In the genomic region with DNA sequence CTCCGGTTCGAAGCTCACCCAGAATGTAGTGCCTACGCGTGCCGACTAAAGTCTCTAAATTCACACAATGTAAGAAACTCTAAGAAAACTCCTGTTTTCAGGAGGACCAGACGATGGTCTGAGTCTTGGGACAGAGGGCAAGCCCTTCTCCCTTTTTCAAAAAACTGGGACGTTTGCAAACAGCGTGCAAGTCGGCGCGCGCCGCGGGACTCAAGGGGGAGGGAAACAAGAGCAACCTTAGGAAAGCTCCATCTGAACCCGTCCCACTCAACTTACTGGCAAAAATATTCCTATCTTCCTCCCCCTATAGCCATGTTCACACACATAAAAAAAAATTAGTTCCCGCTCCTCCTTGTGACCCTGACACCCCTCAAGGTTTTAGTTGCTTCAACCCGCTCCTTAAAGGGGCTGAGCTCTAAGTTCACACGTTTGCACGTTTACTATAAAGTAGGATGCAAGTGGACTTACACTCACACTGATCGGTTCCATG, we compare ENCODE assay signal across 8 mouse cellular contexts. TPM values are rescaled to one million over a fixed set of nuclear protein-coding genes. Genes with fewer than 3 reads are reported as not detected.
DNase-seq lines count a peak whose midpoint lies in the region; ATAC-seq and TF ChIP-seq lines count a peak whose summit lies in the region.

No protein-coding gene starts in this region.

- H3K9me3 ChIP-seq in limb, embryonic 12.5 days = no peaks in the 10 kb centered on the region
- H3K9me3 ChIP-seq in neural tube, embryonic 13.5 days = no peaks in the 10 kb centered on the region

- peak; percentile 34 for ATAC-seq in limb, embryonic 12.5 days (ENCODE audit: insufficient number of reproducible peaks, insufficient read depth, low FRiP score, low TSS enrichment, low read depth)
- ATAC-seq in neural tube, embryonic 13.5 days (ENCODE audit: low read depth) = peak; percentile 6; the same call in 1 of the 2 replicates

- H3K27me3 ChIP-seq in liver, adult 2 months (ENCODE audit: control insufficient read depth, insufficient read depth, low read length) = peaks cover 8% of the 10 kb centered on the region; the same call in 1 of the 2 replicates
- peaks cover 64% of the 10 kb centered on the region for H3K27me3 ChIP-seq in limb, embryonic 12.5 days
- H3K27me3 ChIP-seq in neural tube, embryonic 13.5 days = peaks cover 16% of the 10 kb centered on the region; the same call in 1 of the 2 replicates

- WGBS in liver, adult 2 months = under 1% methylated on average over 20 of the region's 20 CpGs
- WGBS in bone marrow, adult 2 months = under 1% methylated on average over 20 of the region's 20 CpGs
- WGBS in limb, embryonic 12.5 days = under 1% methylated on average over 20 of the region's 20 CpGs
- WGBS in neural tube, embryonic 13.5 days = under 1% methylated on average over 20 of the region's 20 CpGs

- peaks cover 10% of the 10 kb centered on the region for H3K4me1 ChIP-seq in liver, adult 2 months (ENCODE audit: control insufficient read depth, insufficient read depth, low read length)
- peaks cover 7% of the 10 kb centered on the region; the same call in 1 of the 2 replicates for H3K4me1 ChIP-seq in bone marrow, adult 2 months (ENCODE audit: control insufficient read depth, insufficient read depth, low read length)
- peaks cover 38% of the 10 kb centered on the region for H3K4me1 ChIP-seq in limb, embryonic 12.5 days (replicated peaks)
- H3K4me1 ChIP-seq in neural tube, embryonic 13.5 days (replicated peaks) = peaks cover 75% of the 10 kb centered on the region

- no peak overlapping the region for H3K27ac ChIP-seq in liver, adult 2 months (replicated peaks; ENCODE audit: insufficient read depth, low read depth, low read length)
- peak overlapping the region; percentile 93 for H3K27ac ChIP-seq in bone marrow, adult 2 months (ENCODE audit: control insufficient read depth, insufficient read depth, low read depth, low read length, poor library complexity)
- H3K27ac ChIP-seq in limb, embryonic 12.5 days = no peak overlapping the region
- H3K27ac ChIP-seq in neural tube, embryonic 13.5 days (replicated peaks) = peak overlapping the region; percentile 79

- H3K4me2 ChIP-seq in limb, embryonic 12.5 days = peak overlapping the region; percentile 84
- H3K4me2 ChIP-seq in neural tube, embryonic 13.5 days = peak overlapping the region; percentile 85

- peak overlapping the region; percentile 37 for H3K4me3 ChIP-seq in liver, adult 2 months (ENCODE audit: insufficient read depth, low read depth, low read length)
- H3K4me3 ChIP-seq in bone marrow, adult 2 months (replicated peaks; ENCODE audit: control insufficient read depth, low read depth, low read length) = peak overlapping the region; percentile 76
- H3K4me3 ChIP-seq in limb, embryonic 12.5 days (replicated peaks) = peak overlapping the region; percentile 51
- peak overlapping the region; percentile 67 for H3K4me3 ChIP-seq in neural tube, embryonic 13.5 days

- TF ChIP-seq CTCF in liver, adult 2 months (IDR thresholded peaks at IDR 0.05; ENCODE audit: low read depth, low read length) = no peak
- TF ChIP-seq CTCF in bone marrow, adult 2 months (IDR thresholded peaks at IDR 0.05; ENCODE audit: control insufficient read depth, insufficient read depth, low read length) = no peak

- H3K9ac ChIP-seq in liver, adult 2 months (ENCODE audit: low read depth, low read length) = peak overlapping the region; percentile 41; the same call in 1 of the 2 replicates
- H3K9ac ChIP-seq in limb, embryonic 12.5 days (replicated peaks) = peak overlapping the region; percentile 44; the same call in 1 of the 2 replicates
- H3K9ac ChIP-seq in neural tube, embryonic 13.5 days = peak overlapping the region; percentile 81

- no peak for TF ChIP-seq POLR2A in liver, adult 2 months (IDR thresholded peaks at IDR 0.05; ENCODE audit: extremely low read depth, insufficient read depth, low read length)
- no peak for TF ChIP-seq POLR2A in bone marrow, adult 2 months (IDR thresholded peaks at IDR 0.05; ENCODE audit: borderline replicate concordance, control insufficient read depth, low read depth, low read length)

- H3K36me3 ChIP-seq in liver, adult 2 months (ENCODE audit: control insufficient read depth, insufficient read depth, low read length) = no peaks in the 10 kb centered on the region
- no peaks in the 10 kb centered on the region for H3K36me3 ChIP-seq in limb, embryonic 12.5 days
- no peaks in the 10 kb centered on the region for H3K36me3 ChIP-seq in neural tube, embryonic 13.5 days

- DNase-seq in liver, adult 2 months (ENCODE audit: extremely low read depth, low read depth, low spot score) = no peak
- no peak for DNase-seq in liver
- DNase-seq in gastrocnemius, postnatal 14 days = peak; percentile 14
- no peak for DNase-seq in left cerebral cortex, postnatal 14 days (ENCODE audit: low spot score in 2 of 2)
- no peak for DNase-seq in cerebellum, postnatal 25 days

- intact Hi-C loops in gastrocnemius, postnatal 14 days (cut with DNase I; ENCODE audit: low total_unique reads) = loop anchor here (5.0 kb wide), 1 partner anchor 231 kb away; no protein-coding TSS in a partner anchor
- intact Hi-C loops in left cerebral cortex, postnatal 14 days (cut with DNase I) = loop anchor here (5.0 kb wide), 1 partner anchor 231 kb away; no protein-coding TSS in a partner anchor

- H3K79me2 ChIP-seq in liver, adult 2 months (ENCODE audit: control insufficient read depth, insufficient read depth, low read length) = no peaks in the 10 kb centered on the region

RNA-seq across cellular contexts. Expression of a gene that starts 0.3 kb away (rescaled TPM):
- 0.74 and 2.4 TPM in 2 replicates for total RNA-seq in liver, adult 2 months (2014; rRNA removed)
- polyA plus RNA-seq in liver, adult 2 months (2012; rRNA removed) = 1.8 and 2.4 TPM in 2 replicates
- 91.8 and 162 TPM in 2 replicates for polyA plus RNA-seq in bone marrow, adult 2 months (2011; ENCODE audit: insufficient read depth, insufficient read length, low replicate concordance, missing spikeins)
- 10 to 100 TPM; 15.7 to 17.1 TPM for total RNA-seq in gastrocnemius, postnatal 14 days (2021)
- polyA plus RNA-seq in limb, embryonic 12.5 days (2016; fragmentation: Nextera tagmentation; extraction: Ambion mirVana) = 1.6 and 1.9 TPM in 2 replicates
- 8.5 and 8.7 TPM in 2 replicates for polyA plus RNA-seq in neural tube, embryonic 13.5 days (2015; fragmentation: Nextera tagmentation; extraction: Ambion mirVana)
- 1 to 10 TPM; 5.1 to 6.0 TPM for total RNA-seq in left cerebral cortex, postnatal 14 days (2021)

Comparison
In these comparisons a context has a peak if more than half of its experiments do, and no peak if none do; other contexts are left out.
1. H3K27ac ChIP-seq: peak in bone marrow, adult 2 months (single experiment) and neural tube, embryonic 13.5 days (single experiment); none in liver, adult 2 months (single experiment) and limb, embryonic 12.5 days (single experiment).
2. Peak in every context shown above with its lines, with median percentiles within 50 percentile points of each other: H3K4me3 ChIP-seq and H3K9ac ChIP-seq.